In the genomic region with DNA sequence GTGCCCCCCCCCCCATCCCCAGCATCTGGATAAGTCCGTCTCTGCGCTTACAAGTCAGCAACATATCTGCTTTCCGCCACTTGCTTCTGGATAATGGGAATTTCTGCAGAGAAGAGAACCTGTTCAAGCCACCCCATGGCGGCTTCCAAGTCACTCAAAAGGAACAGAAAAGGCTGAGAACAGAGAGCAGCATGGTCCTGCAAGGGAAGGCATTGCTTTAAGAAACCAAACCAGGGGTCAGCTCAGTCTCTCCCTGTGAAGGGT, we compare ENCODE assay signal across 27 mouse cellular contexts.
"Had no signal": no experiment of that assay in that cellular context is flagged by ENCODE, and none has a peak within 500 bp of the region (broad histone marks: within the 10 kb centered on the region; RNA-seq: fewer than 3 reads in every experiment).

No protein-coding gene starts in this region.

- H3K4me3 ChIP-seq: gastrocnemius, adult 2 months; heart, embryonic 10.5 days; heart, embryonic 13.5 days; heart, embryonic 15.5 days; hindbrain, embryonic 13.5 days; hindbrain, embryonic 15.5 days; kidney, embryonic 15.5 days; limb, embryonic 13.5 days; limb, embryonic 15.5 days; liver, embryonic 12.5 days had no signal

- H3K36me3 ChIP-seq: heart, embryonic 10.5 days; heart, embryonic 13.5 days; heart, embryonic 15.5 days; hindbrain, embryonic 13.5 days; hindbrain, embryonic 15.5 days; kidney, embryonic 15.5 days; limb, embryonic 13.5 days; limb, embryonic 15.5 days; liver, embryonic 12.5 days had no signal

- H3K9me3 ChIP-seq: heart, embryonic 10.5 days; heart, embryonic 13.5 days; heart, embryonic 15.5 days; hindbrain, embryonic 13.5 days; hindbrain, embryonic 15.5 days; kidney, embryonic 15.5 days; limb, embryonic 13.5 days; limb, embryonic 15.5 days; liver, embryonic 12.5 days had no signal

- H3K4me2 ChIP-seq: heart, embryonic 13.5 days; heart, embryonic 15.5 days; hindbrain, embryonic 13.5 days; hindbrain, embryonic 15.5 days; kidney, embryonic 15.5 days; limb, embryonic 13.5 days; limb, embryonic 15.5 days; liver, embryonic 12.5 days had no signal

- ATAC-seq: intestine, embryonic 16.5 days; liver, embryonic 12.5 days had no signal

- H3K4me1 ChIP-seq: heart, embryonic 10.5 days; heart, embryonic 15.5 days; limb, embryonic 15.5 days; liver, embryonic 12.5 days had no signal

- DNase-seq: gastrocnemius, adult 2 months; gastrocnemius, postnatal 10 days; gastrocnemius, postnatal 25 days; heart, adult 18-20 months; heart, postnatal 14 days; heart, postnatal 36 days; kidney, adult 11 months; kidney, adult 2 months; kidney, adult 9 months; kidney, postnatal 14 days; kidney, postnatal 36 days; layer of hippocampus, adult 9-11 months; layer of hippocampus, postnatal 36 days; left cerebral cortex, postnatal 4 days had no signal

- H3K27ac ChIP-seq: gastrocnemius, adult 2 months; heart, embryonic 10.5 days; heart, embryonic 13.5 days; heart, embryonic 15.5 days; hindbrain, embryonic 13.5 days; hindbrain, embryonic 15.5 days; hindbrain, postnatal 0 days; kidney, embryonic 15.5 days; kidney, postnatal 0 days; limb, embryonic 13.5 days; limb, embryonic 15.5 days; liver, embryonic 12.5 days; liver, embryonic 14.5 days had no signal

- H3K9ac ChIP-seq: heart, embryonic 13.5 days; heart, embryonic 15.5 days; hindbrain, embryonic 13.5 days; hindbrain, embryonic 15.5 days; kidney, embryonic 15.5 days; limb, embryonic 13.5 days; limb, embryonic 15.5 days; liver, embryonic 12.5 days; liver, embryonic 14.5 days had no signal

- H3K27me3 ChIP-seq: heart, embryonic 15.5 days; liver, embryonic 12.5 days had no signal
